Mouse (Mus musculus) heart, embryonic 15.5 days (tissue): ENCODE results near the gene Sec23b. TPM values are rescaled to one million over a fixed set of nuclear protein-coding genes. Genes with fewer than 3 reads are reported as not detected.
A peak's percentile ranks its signal among the peaks of the same experiment; 100 is the strongest.
"Not testable (repeated sequence)": the region's sequence is repeated elsewhere in the genome, so short reads cannot be mapped to it uniquely, and the experiment has no call there.

Source experiments
- ATAC-seq: fragments of 200-750 bp; cut with Nextera tagmentation; replicated peaks from 2 replicates; pipeline ENCODE4 v1.8.0; 2017; ENCODE audit warnings: low read depth, moderate TSS enrichment; ENCODE audit not compliant: insufficient number of reproducible peaks, insufficient read depth, low FRiP score
- H3K27ac ChIP-seq: fragments of 300-500 bp; sonication (generic); 2 replicates; pipeline ENCODE4 v1.5.1; 2015; ENCODE audit warnings: mild to moderate bottlenecking, inconsistent platforms
- H3K27me3 ChIP-seq: fragments of 300-500 bp; sonication (generic); 2 replicates; pipeline ENCODE4 v1.6.1; 2015; ENCODE audit warnings: inconsistent platforms
- H3K36me3 ChIP-seq: fragments of 300-500 bp; sonication (generic); 2 replicates; pipeline ENCODE4 v1.6.1; 2015; ENCODE audit warnings: mild to moderate bottlenecking, inconsistent platforms
- H3K4me1 ChIP-seq: fragments of 300-500 bp; sonication (generic); replicated peaks from 2 replicates; pipeline ENCODE4 v1.6.1; 2015; ENCODE audit warnings: inconsistent platforms
- H3K4me2 ChIP-seq: fragments of 300-500 bp; sonication (generic); 2 replicates; pipeline ENCODE4 v1.6.1; 2015; ENCODE audit warnings: inconsistent platforms, mild to moderate bottlenecking, moderate library complexity
- H3K4me3 ChIP-seq: fragments of 300-500 bp; sonication (generic); 2 replicates; pipeline ENCODE4 v1.5.1; 2015; ENCODE audit warnings: mild to moderate bottlenecking, inconsistent platforms
- H3K9ac ChIP-seq: fragments of 300-500 bp; sonication (generic); 2 replicates; pipeline ENCODE4 v1.6.1; 2015; ENCODE audit warnings: mild to moderate bottlenecking, inconsistent platforms
- H3K9me3 ChIP-seq: fragments of 300-500 bp; sonication (generic); replicated peaks from 2 replicates; pipeline ENCODE4 v1.6.1; 2016; ENCODE audit warnings: inconsistent platforms
- WGBS: fragments of 180-500 bp; shearing (Covaris S2); methylation state at CpG from one replicate; pipeline ENCODE4 v1.1.7; 2015; ENCODE audit warnings: mixed read lengths; 5-methylcytosine and 5-hydroxymethylcytosine counted together
- polyA plus RNA-seq: library from polyadenylated mRNA; unstranded; fragments of >200 nt; fragmentation: Nextera tagmentation; extraction: Ambion mirVana; gene quantifications from 2 replicates; pipeline ENCODE4 v1.2.1, GENCODE M21; 2015

Gene Sec23b
- polyA plus RNA-seq, 1 experiment from 2014 or later = 39.8 TPM

- Histone ChIP-seq H3K27me3 (no peaks in the 10 kb centered on the region), H3K9ac (no peak overlapping the region), H3K4me2 (no peak overlapping the region), H3K27ac (peak overlapping the region; percentile 92), H3K9me3 (no peaks in the 10 kb centered on the region), H3K36me3 (peaks cover 25% of the 10 kb centered on the region), H3K4me1 (peaks cover 35% of the 10 kb centered on the region), H3K4me3 (no peak overlapping the region)
- 19% methylated on average over 1 of the region's 1 CpGs for WGBS
- ATAC-seq = no peak
These were observed 10.5 kb upstream of the Sec23b start for GRCm38 (mm10) chr2:144545481-144545880.

GRCm38 (mm10) chr2:144547559-144547958 lies 8.5 kb upstream of the Sec23b start:
- 79% methylated on average over 4 of the region's 4 CpGs for WGBS
- H3K4me2 ChIP-seq = no peak overlapping the region
- H3K36me3 ChIP-seq = peaks cover 15% of the 10 kb centered on the region; the same call in 1 of the 2 replicates
- H3K27ac ChIP-seq = no peak overlapping the region
- peaks cover 35% of the 10 kb centered on the region for H3K4me1 ChIP-seq
- ATAC-seq = no peak
- H3K9me3 ChIP-seq = no peaks in the 10 kb centered on the region
- H3K27me3 ChIP-seq = no peaks in the 10 kb centered on the region
- no peak overlapping the region for H3K4me3 ChIP-seq
- H3K9ac ChIP-seq = no peak overlapping the region

DNA sequence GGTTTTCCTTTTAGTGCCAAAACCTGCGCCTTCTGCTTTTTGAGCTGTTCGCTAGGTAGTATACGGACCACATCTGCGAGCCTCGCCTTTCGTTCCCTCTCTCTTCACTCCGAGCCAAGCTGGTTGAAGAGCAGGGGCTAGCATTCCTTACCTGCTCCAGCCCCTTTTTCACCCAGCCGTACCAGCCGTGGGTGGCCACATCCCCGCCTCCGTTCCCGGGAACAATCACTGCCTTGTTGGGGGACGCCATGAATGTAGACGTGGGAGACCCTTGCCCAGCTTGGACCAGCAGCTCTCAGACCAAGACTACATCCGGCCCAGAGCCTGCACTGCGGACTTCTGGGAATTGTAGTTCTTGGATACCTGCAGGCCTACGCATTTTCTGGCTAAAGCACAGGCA lies 5.5 kb upstream of the Sec23b start, which contains the start of gene Rbbp9:
TSS of gene Rbbp9 (minus strand) at position 341 of the 400 bp plus-strand sequence.
- Histone ChIP-seq H3K4me2 (peak within 1 kb of the TSS; percentile 57), H3K9me3 (no peaks in the 10 kb centered on the region), H3K27me3 (no peaks in the 10 kb centered on the region), H3K4me1 (peaks cover 13% of the 10 kb centered on the region), H3K27ac (peak within 1 kb of the TSS; percentile 74), H3K4me3 (peak within 1 kb of the TSS; percentile 76), H3K9ac (peak within 1 kb of the TSS; percentile 77), H3K36me3 (peaks cover 8% of the 10 kb centered on the region; the same call in 1 of the 2 replicates)
- peak; percentile 83 for ATAC-seq
- under 1% methylated on average over 17 of the region's 17 CpGs for WGBS

GRCm38 (mm10) chr2:144553905-144554304 lies 2.1 kb upstream of the Sec23b start:
- H3K36me3 ChIP-seq = no peaks in the 10 kb centered on the region
- H3K9ac ChIP-seq = no peak overlapping the region
- H3K9me3 ChIP-seq = no peaks in the 10 kb centered on the region
- H3K4me2 ChIP-seq = no peak overlapping the region
- H3K4me3 ChIP-seq = no peak overlapping the region
- ATAC-seq = no peak
- H3K27ac ChIP-seq = no peak overlapping the region
- peaks cover 9% of the 10 kb centered on the region for H3K4me1 ChIP-seq
- 88% methylated on average over 3 of the region's 3 CpGs for WGBS
- no peaks in the 10 kb centered on the region for H3K27me3 ChIP-seq

- ATAC-seq = no peak
- Histone ChIP-seq H3K27ac (peak overlapping the region; percentile 91), H3K4me1 (peaks cover 5% of the 10 kb centered on the region), H3K4me3 (peak overlapping the region; percentile 75), H3K9ac (peak overlapping the region; percentile 62), H3K27me3 (no peaks in the 10 kb centered on the region), H3K36me3 (peaks cover 11% of the 10 kb centered on the region; the same call in 1 of the 2 replicates), H3K4me2 (peak overlapping the region; percentile 63), H3K9me3 (no peaks in the 10 kb centered on the region)
- 1% methylated on average over 14 of the region's 14 CpGs for WGBS
These were observed 676 bp upstream of the Sec23b start for GRCm38 (mm10) chr2:144555286-144555819.

GRCm38 (mm10) chr2:144588723-144589122 lies 32.7 kb downstream of the Sec23b start:
- WGBS = 86% methylated on average over 4 of the region's 4 CpGs
- no peak overlapping the region for H3K27ac ChIP-seq
- H3K4me2 ChIP-seq = no peak overlapping the region
- peaks cover 55% of the 10 kb centered on the region for H3K36me3 ChIP-seq
- no peaks in the 10 kb centered on the region for H3K27me3 ChIP-seq
- ATAC-seq = no peak
- H3K4me3 ChIP-seq = no peak overlapping the region
- H3K4me1 ChIP-seq = no peaks in the 10 kb centered on the region
- no peaks in the 10 kb centered on the region for H3K9me3 ChIP-seq
- no peak overlapping the region for H3K9ac ChIP-seq

DNA sequence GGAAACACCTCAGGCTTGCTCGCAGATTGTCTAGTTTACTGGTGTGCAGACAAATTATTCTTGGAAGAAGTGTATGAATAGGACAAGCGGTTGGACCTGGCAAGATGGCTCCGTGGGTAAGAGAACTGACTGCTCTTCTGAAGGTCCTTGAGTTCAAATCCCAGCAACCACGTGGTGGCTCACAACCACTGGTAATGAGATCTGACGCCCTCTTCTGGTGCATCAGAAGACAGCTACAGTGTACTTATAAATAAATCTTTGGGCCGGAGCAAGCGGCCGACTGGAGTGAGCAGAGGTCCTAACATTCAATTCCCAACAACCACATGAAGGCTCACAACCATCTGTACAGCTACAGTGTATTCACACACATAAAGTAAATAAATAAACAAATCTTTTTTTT lies 37.0 kb downstream of the Sec23b start:
- not testable (repeated sequence) for H3K4me2 ChIP-seq, H3K27ac ChIP-seq, H3K4me1 ChIP-seq, H3K27me3 ChIP-seq, H3K9me3 ChIP-seq, H3K4me3 ChIP-seq, H3K9ac ChIP-seq, ATAC-seq
- 66% methylated on average over 8 of the region's 8 CpGs for WGBS
- peaks cover 16% of the 10 kb centered on the region for H3K36me3 ChIP-seq

GRCm38 (mm10) chr2:144593951-144594651 lies 38.1 kb downstream of the Sec23b start, which contains the start of gene Smim26:
Gene Smim26, plus strand, starts transcription at chr2:144594054.
- H3K27me3 ChIP-seq = no peaks in the 10 kb centered on the region
- 0 out of 2 replicates have a peak, but pooled peaks cover 6% of the 10 kb centered on the region for H3K4me1 ChIP-seq
- H3K27ac ChIP-seq = peak within 1 kb of the TSS; percentile 71
- H3K4me2 ChIP-seq = peak within 1 kb of the TSS; percentile 62
- H3K9ac ChIP-seq = peak within 1 kb of the TSS; percentile 70
- 1% methylated on average over 31 of the region's 31 CpGs for WGBS
- H3K4me3 ChIP-seq = peak within 1 kb of the TSS; percentile 67
- no peaks in the 10 kb centered on the region for H3K9me3 ChIP-seq
- peak; percentile 92 for ATAC-seq
- peaks cover 6% of the 10 kb centered on the region; the same call in 1 of the 2 replicates for H3K36me3 ChIP-seq

DNA sequence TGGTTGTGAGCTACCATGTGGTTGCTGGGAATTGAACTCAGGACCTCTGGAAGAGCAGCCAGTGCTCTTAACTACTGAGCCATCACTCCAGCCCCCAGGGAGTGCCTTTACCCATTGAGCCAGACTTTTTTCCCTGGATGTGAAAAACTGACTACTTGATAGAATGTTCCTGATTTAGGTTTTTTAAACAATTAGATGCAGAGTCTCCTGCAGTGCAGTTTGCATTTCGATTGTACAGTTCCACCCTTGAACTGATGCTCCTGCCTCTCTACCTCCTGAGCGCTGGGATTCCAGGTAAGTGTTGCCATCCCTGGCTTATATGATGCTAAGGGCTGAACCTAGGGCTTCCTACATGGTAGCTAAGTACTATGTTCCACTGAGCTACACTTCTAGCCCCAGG lies 42.0 kb downstream of the Sec23b start:
- no peak for ATAC-seq

DNA sequence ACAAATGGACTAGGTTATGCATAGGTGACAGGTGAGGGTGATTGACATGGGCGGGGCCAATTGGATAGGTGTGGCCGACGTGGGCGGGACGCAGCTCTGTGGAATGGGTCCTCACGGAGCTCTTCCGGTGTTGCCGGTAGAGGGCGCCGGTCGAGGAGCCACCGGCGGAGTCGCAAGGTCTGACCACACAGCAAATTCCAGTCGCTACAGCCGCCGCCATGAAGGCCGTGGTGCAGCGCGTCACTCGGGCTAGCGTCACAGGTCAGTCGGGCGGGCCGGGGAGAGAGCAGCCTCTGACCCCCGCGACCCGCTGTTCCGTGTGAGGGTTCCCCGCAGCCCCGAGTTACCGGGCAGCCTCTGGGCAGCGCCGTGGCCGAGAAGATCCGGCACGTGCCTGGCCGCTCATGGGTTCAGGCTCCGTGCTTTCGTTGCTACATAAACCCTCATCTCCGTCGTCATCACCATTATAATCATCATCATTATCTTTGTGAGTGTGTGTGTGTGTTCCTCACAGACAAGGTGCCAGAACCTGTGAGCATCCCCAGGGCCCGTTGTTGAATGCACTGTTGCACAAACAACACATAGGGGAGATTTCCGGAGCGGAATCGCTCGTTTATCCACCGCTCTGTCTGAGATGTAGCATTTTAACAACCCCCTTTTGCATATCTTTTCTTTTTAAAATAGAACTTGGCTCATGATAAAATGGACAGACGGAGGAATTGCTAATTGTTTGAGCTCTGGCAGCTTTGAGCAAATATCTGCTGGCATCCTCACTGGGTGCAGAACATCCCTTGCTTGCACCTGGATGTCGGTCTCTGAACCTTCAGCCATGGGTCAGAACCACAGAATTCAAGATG lies 44.0 kb downstream of the Sec23b start, which contains the start of gene Dtd1:
TSS of gene Dtd1 (plus strand) at position 67 of the 857 bp plus-strand sequence.
- Histone ChIP-seq H3K4me2 (peak within 1 kb of the TSS; percentile 79), H3K4me3 (peak within 1 kb of the TSS; percentile 68), H3K9me3 (no peaks in the 10 kb centered on the region), H3K27ac (no peak within 1 kb of the TSS), H3K36me3 (no peaks in the 10 kb centered on the region), H3K4me1 (peaks cover 3% of the 10 kb centered on the region), H3K9ac (peak within 1 kb of the TSS; percentile 71), H3K27me3 (no peaks in the 10 kb centered on the region)
- ATAC-seq = peak; percentile 82
- WGBS = 2% methylated on average over 49 of the region's 50 CpGs

More for the DNA sequence above, 42.0 kb downstream of the Sec23b start:
- Histone ChIP-seq H3K9ac (no peak overlapping the region), H3K27me3 (no peaks in the 10 kb centered on the region), H3K27ac (no peak overlapping the region), H3K9me3 (no peaks in the 10 kb centered on the region), H3K4me1 (peaks cover 9% of the 10 kb centered on the region), H3K4me3 (no peak overlapping the region), H3K36me3 (no peaks in the 10 kb centered on the region), H3K4me2 (no peak overlapping the region)
- 68% methylated on average over 2 of the region's 2 CpGs for WGBS

- Histone ChIP-seq H3K27me3 (no peaks in the 10 kb centered on the region), H3K9me3 (no peaks in the 10 kb centered on the region), H3K4me1 (peaks cover 3% of the 10 kb centered on the region), H3K4me3 (no peak overlapping the region), H3K36me3 (no peaks in the 10 kb centered on the region), H3K9ac (no peak overlapping the region), H3K27ac (no peak overlapping the region), H3K4me2 (no peak overlapping the region)
- WGBS = 84% methylated on average over 1 of the region's 1 CpGs
- no peak for ATAC-seq
These were observed 45.5 kb downstream of the Sec23b start for GRCm38 (mm10) chr2:144601576-144601975.
